Mouse (Mus musculus): ENCODE data around the gene Slc27a1. TPM values are rescaled to one million over a fixed set of nuclear protein-coding genes. Genes with fewer than 3 reads are reported as not detected.
A peak's percentile ranks its signal among the peaks of the same experiment; 100 is the strongest.

The Slc27a1 gene
- total RNA-seq, 2 experiments from 2014 or later = 78.7 to 93.8 TPM

- DNase-seq (ENCODE audit: low spot score) = peak; percentile 77
These were observed 10.8 kb downstream of the Slc27a1 start for GRCm38 (mm10) chr8:71579476-71579875.

DNA sequence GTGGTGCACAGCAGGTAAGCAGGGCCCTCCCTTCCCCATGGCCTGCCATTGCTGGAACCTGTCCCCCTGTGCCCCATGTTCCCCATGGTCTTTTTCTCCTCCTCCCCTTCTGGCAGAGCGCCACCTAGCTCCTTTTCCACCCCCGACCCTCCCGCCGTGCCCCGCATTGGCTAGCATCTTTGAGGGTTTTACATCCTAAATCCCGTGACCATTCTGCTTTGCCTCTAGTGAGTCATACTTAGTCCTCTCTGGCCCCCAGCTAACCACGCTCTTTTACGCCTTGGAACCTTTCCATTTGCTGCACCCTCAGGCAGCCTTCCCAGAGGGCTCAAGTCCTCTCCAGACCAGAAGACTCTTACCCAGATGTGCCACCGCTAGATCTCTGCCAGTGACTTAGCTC, 11.5 kb downstream of the Slc27a1 start:
- DNase-seq (ENCODE audit: low spot score) = no peak

- no peak for DNase-seq (ENCODE audit: low spot score)
These were observed 18.2 kb downstream of the Slc27a1 start for GRCm38 (mm10) chr8:71586891-71587290.

DNA sequence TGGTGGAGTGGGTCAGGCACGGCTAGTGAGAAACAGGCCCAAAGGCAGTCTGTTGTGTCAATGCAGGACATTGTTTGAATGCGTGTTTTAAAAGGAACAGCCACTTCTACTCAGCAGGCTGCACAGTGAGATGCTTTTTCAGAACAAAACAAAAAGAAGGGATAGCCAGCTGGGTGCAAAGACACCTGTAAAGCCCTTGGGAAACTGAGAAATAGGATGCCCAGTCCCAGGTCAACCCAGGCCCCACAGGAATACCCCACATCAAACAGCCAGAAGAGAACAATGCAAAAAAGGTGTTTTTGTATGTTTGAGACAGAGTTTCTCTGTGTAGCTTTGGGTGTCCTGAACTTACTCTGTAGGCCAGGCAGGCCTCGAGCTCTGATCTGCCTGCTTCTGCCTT, 20.1 kb downstream of the Slc27a1 start:
- no peak for DNase-seq (ENCODE audit: low spot score)

DNA sequence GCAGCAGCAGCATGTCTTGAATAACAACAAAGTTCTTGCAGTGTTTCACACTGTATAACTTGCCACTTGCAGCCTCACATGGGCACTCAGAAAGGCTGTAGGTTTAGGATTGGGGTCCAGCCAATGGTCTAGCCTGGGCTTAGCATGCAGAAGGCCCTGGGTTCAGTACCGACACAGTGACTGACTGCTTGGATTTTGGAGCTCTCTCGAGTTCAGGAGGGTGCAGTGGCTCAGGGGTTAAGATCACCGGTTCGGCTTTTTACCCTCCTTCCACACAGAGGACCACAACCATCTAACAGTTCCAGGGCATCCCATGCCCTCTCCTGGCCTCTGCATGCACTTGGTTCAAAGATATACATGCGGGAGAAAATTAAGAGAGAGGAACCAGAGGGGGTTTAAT, 22.3 kb downstream of the Slc27a1 start:
- no peak for DNase-seq (ENCODE audit: low spot score)

DNA sequence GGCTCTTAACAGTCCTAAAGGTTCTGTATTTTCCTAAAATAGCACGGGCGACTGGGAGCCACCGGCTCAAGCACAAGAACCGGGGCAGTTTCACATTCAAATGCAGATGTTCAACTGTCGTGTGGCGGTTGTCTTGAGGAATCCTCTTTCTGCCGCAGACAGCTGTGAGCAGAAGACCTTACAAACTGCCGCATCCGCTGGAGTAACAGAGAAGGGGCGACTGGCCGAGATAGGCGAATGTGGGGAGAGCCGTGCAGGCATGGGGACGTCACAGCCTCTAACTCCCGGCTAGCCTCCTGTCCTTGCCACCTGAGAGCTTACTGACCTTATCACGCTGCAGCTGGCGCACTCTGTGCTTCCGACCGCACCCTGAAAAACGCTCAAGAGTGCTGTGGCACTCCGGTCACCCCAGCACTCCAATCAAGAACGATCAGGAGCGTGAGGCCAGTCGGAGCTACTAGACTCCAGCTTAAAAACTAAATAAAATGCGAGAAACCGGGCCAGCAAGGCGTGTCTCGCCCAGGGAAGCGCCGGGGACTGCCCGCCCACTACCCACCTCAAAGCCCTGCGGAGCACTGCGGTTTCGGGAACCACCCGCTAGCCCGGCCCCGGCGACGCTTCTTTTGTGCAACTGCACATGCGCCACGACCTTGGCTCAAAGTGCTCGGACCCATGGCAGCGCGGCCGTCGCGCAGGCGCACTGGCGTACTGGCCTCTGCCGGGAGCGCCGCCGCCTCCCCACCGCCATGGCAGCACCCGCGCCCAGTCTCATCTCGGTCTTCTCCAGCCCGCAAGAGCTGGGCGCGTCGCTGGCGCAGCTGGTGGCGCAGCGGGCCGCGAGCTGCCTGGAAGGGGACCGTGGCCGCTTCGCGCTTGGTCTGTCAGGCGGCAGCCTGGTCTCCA, 23.0 kb downstream of the Slc27a1 start, which contains the start of gene Pgls:
Gene Pgls (plus strand): TSS at position 706 of the 903 bp plus-strand sequence.
- DNase-seq (ENCODE audit: low spot score) = peak; percentile 94

DNA sequence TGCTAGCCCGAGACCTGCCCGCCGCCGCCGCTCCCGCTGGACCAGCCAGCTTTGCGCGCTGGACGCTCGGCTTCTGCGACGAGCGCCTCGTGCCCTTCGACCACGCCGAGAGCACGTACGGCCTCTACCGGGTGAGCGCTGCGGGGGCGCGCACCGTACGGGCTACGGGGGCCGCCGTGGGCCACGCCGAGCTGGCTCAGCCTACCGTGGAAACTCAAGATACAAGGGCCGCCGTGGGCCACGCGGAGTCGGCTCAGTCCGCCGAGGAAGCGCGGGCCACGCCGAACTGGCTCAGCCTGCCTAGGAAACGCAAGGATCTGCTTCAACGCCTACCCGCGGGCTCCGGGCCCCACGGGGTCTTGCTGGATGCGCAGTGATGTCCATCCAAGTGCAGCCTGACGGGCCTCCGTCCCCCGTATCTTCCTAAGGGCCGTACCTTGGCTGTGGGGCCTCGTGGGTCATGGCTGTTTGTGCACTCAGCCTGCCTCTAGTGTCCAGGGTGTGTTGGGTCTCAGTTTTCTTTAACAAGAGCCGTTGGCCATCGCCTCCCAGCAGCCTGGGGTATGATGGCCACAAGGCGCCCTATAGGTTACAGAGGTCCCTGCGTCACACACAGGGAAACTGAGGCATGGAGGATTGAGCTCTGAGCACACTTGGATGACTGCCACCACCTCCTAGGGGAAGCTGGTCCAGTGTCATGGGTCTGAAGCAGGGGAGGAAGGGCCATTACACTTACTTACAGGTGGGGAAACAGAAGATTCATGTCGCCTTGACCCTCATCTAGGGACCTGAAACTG, 23.9 kb downstream of the Slc27a1 start:
- DNase-seq (ENCODE audit: low spot score) = peak; percentile 80

- DNase-seq (ENCODE audit: low spot score) = no peak
These were observed 25.1 kb downstream of the Slc27a1 start for GRCm38 (mm10) chr8:71593556-71594323.

- DNase-seq (ENCODE audit: low spot score) = no peak
These were observed 25.6 kb downstream of the Slc27a1 start for GRCm38 (mm10) chr8:71594324-71594722.

GRCm38 (mm10) chr8:71595862-71596261, 27.2 kb downstream of the Slc27a1 start:
- peak; percentile 86 for DNase-seq (ENCODE audit: low spot score)

GRCm38 (mm10) chr8:71596384-71596783, 27.7 kb downstream of the Slc27a1 start:
- DNase-seq (ENCODE audit: low spot score) = no peak

- no peak for DNase-seq (ENCODE audit: low spot score)
These were observed 28.1 kb downstream of the Slc27a1 start for GRCm38 (mm10) chr8:71596798-71597197.

- no peak for DNase-seq (ENCODE audit: low spot score)
These were observed 28.8 kb downstream of the Slc27a1 start, which contains the start of gene Fam129c for GRCm38 (mm10) chr8:71597451-71597850. Gene Fam129c, plus strand, starts transcription at chr8:71597648.

DNA sequence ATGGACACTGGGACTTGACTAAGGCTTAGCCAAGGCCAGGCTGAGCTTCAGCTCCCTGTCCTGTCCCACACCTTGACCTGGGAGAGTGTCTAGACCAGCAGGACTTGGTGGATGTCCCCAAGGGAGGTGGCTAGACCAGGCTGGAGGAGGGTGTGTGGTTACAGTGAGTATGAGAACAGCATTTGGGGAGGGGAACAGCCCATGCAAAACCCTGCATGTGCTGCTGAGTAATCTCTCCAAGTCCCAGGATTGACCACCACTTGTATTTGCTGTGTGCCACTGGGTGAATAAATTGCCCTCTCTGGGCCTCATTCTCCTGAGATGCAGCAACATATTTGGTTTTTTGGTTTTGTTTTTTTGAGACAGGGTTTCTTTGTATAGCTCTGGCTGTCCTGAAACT, 29.7 kb downstream of the Slc27a1 start:
- DNase-seq (ENCODE audit: low spot score) = no peak

GRCm38 (mm10) chr8:71598841-71599240, 30.2 kb downstream of the Slc27a1 start:
- no peak for DNase-seq (ENCODE audit: low spot score)

DNA sequence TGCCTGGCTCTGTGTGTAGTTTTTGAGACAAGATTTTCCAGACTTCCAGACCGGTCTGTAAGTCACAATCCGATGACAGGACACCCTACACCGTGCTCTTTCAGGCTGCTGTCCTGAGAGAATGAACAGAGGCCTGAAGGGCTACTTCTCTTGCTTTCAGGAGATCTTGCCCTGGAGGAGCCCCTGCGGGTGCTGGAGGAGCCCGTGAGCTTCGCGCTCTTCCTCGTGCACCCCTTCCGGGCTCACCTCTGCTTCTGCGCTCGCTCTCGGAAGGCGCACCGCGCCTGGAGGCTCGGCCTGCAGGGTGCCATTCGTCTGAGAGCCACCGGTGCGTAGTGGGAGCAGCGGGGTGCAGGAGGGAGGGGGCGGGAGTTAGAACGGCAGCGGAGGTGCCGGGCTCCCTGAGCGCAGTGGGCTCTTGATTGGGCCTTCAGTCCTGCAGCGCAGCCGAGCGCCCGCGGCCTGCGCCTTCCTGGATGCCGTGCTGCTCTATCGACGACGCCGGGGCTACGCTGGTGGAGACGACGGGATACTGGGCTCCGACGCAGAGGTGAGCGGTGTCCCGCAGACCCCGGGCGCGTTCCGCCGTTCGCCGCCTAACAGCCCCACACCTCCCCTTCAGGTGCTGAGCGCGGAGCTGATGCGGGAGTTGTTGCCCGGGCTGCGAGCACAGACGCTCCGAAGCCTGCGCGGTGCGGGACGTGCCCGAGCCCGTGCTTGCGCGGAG, 33.4 kb downstream of the Slc27a1 start:
- no peak for DNase-seq (ENCODE audit: low spot score)

- DNase-seq (ENCODE audit: low spot score) = peak; percentile 78
These were observed 34.1 kb downstream of the Slc27a1 start for GRCm38 (mm10) chr8:71602666-71603334.

GRCm38 (mm10) chr8:71604021-71604420, 35.3 kb downstream of the Slc27a1 start:
- no peak for DNase-seq (ENCODE audit: low spot score)

DNA sequence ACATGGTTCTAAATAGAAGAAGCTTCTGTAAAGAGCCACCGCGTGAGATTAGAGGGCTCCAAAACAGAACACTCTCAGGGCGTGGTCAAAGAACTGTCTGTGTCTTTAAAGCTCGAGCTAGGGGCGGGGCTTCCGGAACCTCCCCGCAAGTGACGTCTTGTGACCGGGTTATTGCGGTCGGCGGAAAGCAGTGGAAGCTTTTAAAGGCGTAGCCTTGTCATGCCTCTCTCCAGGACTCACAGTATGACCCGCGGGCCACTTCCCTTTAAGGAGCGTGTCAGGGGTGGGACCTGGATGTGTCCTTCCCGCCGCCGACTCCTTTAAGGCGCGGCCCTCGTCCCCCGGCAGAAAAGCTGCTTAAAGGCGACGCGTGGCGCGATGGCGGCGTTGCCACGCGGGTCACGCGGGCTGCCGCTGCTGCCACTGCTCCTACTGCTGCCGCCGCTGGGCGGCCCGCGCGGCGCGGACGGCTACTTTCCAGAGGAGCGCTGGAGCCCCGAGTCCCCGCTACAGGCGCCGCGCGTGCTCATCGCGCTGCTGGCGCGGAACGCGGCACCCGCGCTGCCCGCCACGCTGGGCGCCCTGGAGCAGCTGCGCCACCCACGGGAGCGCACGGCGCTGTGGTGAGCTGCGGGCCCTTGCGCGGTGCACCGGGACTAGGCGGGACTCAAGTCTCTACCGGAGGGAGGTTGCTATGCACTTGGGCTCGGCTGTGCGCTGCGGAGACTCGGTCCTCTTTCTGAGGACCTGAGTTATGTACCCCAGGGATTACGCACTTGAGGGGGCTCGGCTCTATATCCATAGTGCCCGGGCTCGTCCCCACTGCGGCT, 42.4 kb downstream of the Slc27a1 start, which contains the start of gene Colgalt1:
Gene Colgalt1 (plus strand): TSS at position 177 of the 830 bp plus-strand sequence.
- DNase-seq (ENCODE audit: low spot score) = peak; percentile 99
